Mouse (Mus musculus): ENCODE data around the gene Frmd4a.

Gene Frmd4a

DNA sequence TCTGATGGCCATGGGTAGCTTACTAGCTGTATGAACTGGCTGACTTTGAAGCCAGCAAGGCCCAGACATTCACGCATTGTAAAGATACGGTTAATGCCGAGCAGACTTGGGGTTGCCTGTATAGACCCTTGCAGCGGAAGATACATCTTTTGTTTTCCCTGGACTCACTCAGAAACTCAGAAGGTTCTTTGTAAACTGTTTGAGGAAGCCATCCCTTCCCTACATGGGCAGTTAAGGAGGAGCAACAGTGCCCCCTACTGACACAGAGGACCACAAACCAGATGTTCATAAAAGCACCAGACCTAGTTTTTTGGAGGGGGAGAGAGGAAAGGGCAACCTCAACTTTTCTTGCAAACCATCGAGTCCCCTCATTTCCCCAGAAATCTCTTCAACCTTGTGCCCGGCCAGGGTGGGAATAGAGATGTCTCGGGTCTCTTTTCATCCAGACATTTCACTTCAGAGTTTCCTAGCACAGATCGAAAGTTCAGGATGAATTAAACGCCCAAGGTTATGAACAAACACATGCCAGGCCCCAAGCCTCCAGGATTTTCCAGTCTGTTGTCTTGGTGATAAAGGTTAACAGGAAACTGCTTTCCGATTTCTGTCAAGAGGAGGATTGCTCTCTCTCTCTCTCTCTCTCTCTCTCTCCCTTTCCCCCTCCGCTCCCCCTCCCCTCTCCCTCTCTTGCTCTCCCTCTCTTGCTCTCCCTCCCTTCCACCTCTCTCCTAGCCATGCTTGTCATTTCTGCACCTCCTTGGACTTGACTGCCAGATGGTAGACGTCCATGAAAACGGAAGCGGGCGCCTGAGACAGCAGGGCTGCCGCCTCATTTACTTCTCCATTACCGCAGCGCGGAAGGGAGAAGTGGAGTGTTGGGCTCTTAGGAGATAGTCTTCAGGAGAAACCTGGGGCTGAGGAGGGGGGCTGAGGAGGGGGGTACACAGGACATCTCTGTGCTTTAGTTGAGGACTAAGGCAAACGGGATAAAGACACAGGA is 475.3 kb downstream of the Frmd4a start:
- DNase-seq (ENCODE audit: low spot score): peak; percentile 62

- no peak for DNase-seq (ENCODE audit: low spot score)
Measured at GRCm38 (mm10) chr2:4494478-4494877, 477.0 kb downstream of the Frmd4a start.

GRCm38 (mm10) chr2:4499257-4499656 is 481.7 kb downstream of the Frmd4a start:
- DNase-seq (ENCODE audit: low spot score): peak; percentile 68

DNA sequence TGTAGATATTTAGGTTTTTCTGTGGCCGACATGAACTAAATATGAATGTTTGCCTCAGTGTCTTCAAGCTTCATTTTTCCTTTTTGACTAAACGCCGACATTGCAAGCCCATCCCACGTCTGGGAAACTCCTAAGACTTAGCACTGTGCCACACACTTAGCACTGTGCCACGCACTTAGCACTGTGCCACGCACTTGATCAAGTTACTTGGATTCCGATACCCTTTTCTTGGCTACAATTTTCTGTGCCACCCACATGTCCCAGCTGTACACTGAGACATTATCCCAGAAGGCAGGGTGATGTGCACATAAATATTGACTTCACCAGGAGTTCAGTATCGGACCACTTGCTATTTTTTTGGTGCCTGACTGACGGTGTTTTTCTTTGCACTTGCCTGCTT is 482.4 kb downstream of the Frmd4a start:
- no peak for DNase-seq (ENCODE audit: low spot score)

DNA sequence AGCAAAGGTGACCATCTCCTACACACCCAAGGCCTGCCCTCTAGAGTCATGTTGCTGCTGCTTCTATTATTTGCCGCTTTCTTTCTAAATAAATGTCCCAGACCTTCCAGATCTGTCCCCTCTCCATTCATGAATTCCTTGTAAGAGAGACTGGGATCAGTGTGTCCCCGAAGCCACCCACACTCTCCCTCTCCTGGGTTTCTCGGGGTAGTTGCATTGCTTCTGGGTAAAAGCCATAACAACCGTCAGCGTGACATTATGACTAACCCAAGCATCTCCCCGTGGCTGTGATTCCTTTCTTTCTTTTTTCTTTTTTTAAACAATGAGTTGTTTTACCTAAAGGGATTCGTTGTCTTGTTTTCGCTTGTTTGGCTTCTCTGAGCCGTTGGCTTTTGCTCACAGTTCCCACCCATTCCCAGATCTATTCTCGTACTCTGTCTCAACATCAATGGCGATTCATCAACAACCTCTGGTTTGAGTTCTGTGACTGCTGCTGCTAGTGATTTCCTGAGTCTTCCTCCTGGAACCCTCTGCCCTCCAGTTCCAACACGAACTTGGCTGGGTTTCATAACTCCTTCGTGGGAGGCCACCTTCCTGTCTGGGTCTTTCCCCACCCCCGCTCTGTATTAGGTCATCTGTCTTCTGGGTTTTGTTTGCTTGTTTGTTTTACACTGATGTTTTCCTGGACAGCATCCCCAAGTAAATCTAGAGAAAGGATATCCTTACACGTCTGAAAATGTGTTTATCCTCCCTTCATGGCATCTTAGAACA is 483.9 kb downstream of the Frmd4a start:
- no peak for DNase-seq (ENCODE audit: low spot score)

DNA sequence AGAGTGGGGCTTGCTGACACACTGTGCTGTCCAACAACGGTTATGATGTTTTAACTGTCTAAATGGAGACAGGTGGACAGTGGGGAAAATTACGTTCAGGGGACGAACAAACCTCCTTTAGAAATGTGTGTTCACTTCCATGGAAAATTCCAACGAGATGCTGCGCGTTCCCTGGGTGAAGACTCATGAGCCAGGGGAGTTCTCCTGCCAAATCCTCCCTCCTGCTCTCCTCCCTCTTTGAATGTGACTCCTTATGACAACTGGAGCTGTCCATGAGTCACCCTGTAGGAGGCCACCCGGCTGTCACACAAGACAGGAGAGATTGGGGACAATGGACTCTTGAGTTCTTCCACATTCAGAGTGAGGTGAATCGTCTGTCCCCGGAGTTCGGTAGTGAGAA is 486.9 kb downstream of the Frmd4a start:
- no peak for DNase-seq (ENCODE audit: low spot score)

GRCm38 (mm10) chr2:4505695-4506094 is 488.2 kb downstream of the Frmd4a start:
- no peak for DNase-seq (ENCODE audit: low spot score)

DNA sequence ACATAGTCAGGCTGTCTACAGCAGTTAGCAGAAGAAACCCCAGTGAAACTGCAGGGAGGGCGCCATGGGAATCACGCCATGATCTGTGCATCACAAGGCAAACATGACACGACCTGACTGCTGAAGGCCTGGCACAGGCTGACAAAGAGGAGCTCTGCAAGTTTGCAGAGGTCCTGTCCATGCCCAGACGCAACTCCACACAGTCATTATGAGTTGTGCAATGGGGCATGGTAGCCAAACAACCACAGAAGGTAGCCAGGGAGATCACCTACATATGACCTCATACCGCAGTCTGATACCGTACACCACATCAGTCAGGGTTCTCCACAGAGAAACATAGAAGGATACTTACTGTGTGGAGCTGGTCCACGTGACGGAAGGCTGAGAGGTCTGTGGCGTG is 489.1 kb downstream of the Frmd4a start:
- DNase-seq (ENCODE audit: low spot score): no peak

GRCm38 (mm10) chr2:4507887-4508615 is 490.5 kb downstream of the Frmd4a start:
- no peak for DNase-seq (ENCODE audit: low spot score)

DNA sequence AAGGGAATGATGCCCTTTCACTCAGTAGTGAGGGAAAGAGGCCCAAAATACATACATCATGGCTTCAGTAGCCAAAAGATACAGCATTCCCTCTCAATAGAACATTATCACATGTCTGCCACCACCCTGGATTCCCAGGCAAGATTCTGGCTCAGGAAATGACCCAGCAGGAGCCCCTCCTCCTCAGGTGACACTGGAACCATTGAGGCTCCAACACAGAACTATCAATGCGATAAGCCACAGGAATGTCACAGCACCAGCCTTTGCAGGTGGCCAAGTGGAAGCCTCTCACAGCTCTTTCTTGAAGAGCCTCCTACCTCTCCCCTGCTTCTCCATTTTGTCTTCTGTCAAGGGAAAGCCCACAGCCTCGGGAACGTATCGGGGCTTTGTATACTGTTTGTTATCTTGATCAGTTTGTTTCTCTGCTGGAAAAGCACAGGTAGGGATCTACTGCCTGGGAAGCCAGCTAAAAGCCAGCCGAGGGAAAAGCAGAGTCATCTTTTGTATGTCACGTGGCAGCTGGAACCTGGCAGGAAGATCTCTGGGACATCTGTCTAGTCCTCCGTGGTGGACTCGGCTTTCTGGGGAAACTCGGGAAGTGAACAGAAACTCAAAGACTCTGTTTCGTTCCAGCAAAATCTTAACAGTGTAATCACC is 491.6 kb downstream of the Frmd4a start:
- no peak for DNase-seq (ENCODE audit: low spot score)

GRCm38 (mm10) chr2:4509739-4510138 is 492.2 kb downstream of the Frmd4a start:
- no peak for DNase-seq (ENCODE audit: low spot score)

DNA sequence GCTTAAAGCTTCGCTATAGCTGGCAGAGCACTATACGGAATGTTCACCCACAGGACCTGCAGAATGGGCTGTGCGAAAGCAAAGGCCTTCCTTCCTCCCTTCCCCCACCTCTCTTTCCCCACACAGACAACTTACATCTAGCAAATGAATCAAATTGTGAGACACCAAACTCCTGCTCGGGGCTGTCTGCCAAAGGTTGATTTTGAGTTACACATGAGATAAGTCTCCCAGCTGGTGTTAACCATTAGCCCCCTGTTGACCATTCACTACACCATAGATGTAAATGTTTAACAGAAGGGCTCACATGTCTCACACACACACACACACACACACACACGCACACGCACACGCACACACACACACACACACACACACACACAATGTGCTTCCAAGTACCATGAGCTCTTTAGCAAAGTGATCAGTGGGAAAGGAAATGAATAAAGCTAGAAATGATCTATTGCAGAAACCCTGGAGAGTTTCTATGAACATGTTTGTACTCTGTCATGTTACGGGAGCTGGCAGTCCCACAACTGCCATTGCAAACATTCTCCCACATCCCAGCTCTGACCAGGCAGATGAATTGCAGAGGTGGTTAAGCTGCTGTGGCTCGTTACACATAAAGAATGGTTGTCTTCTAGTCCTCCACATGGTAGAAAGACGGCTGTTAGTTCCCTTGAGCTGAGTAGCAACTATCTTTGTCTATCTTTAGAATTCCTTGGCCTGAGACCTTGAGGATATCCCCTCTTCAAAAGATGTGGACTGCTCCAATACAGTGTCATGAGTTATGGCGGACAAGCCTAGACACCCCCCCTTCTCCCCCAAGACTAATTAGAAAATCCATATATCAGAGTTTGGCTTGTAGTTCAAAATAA is 492.9 kb downstream of the Frmd4a start:
- no peak for DNase-seq (ENCODE audit: low spot score)

DNA sequence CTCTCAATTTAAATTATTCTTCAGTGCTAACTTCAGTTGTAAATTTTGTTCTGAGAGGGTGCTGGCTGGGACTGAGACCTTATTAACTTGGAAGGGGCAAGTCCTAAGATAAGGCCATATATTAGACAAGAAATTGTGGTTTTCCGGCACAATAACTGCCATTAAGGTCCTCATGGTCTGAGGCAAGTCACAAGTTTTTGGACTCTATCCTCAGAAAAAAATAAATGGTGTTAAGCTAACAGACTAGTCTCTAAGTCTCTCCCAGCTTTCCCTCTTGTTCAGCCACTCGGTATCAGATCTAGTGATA is 493.5 kb downstream of the Frmd4a start:
- DNase-seq (ENCODE audit: low spot score): no peak

DNA sequence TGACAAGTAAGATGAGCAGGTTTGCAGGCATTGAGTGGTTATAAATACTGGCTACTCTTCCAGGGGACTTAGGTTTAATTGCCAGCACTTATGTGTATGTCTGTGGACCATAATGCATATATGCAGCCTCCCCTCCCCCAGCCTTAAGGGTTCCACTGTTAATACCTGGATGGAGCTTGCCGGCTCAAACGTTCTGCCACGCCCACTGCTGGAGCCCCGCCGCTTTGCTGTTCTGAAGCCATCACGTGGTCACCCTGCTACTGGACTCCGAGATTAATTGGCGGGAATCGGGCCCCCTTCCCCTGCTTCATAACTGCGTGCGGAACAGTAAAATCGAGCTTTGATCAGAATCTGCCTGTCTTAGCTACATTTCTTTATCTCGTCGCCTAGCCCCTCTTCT is 495.1 kb downstream of the Frmd4a start:
- DNase-seq (ENCODE audit: low spot score): no peak

- DNase-seq (ENCODE audit: low spot score): no peak
Measured at GRCm38 (mm10) chr2:4515910-4516309, 498.4 kb downstream of the Frmd4a start.

- DNase-seq (ENCODE audit: low spot score): no peak
Measured at GRCm38 (mm10) chr2:4516819-4517552, 499.5 kb downstream of the Frmd4a start.

GRCm38 (mm10) chr2:4517553-4518125 is 500.1 kb downstream of the Frmd4a start:
- DNase-seq (ENCODE audit: low spot score): no peak

GRCm38 (mm10) chr2:4518549-4518948 is 501.0 kb downstream of the Frmd4a start:
- DNase-seq (ENCODE audit: low spot score): no peak

DNA sequence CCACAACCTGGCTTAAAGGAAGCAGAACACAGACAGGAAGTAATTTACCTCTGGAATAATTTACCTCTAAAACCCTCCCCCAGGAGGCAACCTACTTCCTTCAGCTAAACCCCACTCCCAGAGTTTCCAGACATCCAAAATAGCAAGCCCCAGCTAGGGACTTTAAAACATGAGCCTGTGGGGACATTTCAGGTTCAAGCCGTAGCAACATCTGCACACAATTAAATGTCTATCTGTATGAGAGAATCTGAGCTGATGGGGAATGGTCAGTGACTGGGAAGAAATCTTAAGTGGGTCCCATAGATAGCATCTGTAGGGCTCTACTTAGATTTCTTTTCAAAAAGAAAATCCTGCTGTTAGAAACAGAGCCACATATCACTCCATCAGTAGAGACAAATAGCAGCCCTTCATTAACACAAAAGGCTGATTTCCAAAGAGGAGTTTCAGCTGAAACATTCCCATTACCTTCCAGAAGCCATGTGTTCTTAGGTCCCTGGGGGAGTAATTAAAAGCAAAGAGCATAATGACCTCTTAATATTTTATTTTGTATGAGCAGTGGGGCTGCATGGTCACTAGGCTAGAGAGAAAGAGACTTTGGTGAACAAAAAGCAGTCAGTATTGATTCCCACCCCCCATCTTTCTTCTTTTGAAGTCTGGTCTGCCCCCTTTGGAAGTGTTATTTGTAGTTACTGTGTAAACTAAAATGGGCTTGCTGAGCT is 505.4 kb downstream of the Frmd4a start:
- no peak for DNase-seq (ENCODE audit: low spot score)
